Mouse (Mus musculus) lung, adult 2 months (tissue): ENCODE results near the gene Pes1. TPM values are rescaled to one million over a fixed set of nuclear protein-coding genes. Genes with fewer than 3 reads are reported as not detected.

ENCODE experiments used
- DNase-seq: peaks from one replicate; pipeline ENCODE4 v3.0.0; 2022
- H3K4me1 ChIP-seq: fragments of 200-500 bp; 2 replicates; pipeline ENCODE4 v1.6.1; 2011; ENCODE audit warnings: low read length; ENCODE audit not compliant: control insufficient read depth, insufficient read depth
- H3K4me3 ChIP-seq: fragments of 200-500 bp; replicated peaks from 2 replicates; pipeline ENCODE3; 2011; ENCODE audit warnings: low read depth, mild to moderate bottlenecking, control low read depth, low read length; ENCODE audit errors: extremely low read depth
- CTCF ChIP-seq: fragments of 200-500 bp; IDR thresholded peaks from 2 replicates; pipeline ENCODE4 v1.5.1; 2011; ENCODE audit warnings: mild to moderate bottlenecking, low read length, control low read depth; ENCODE audit not compliant: insufficient read depth
- POLR2A ChIP-seq: fragments of 200-500 bp; IDR thresholded peaks from 2 replicates; pipeline ENCODE4 v1.6.1; 2011; ENCODE audit warnings: low read depth, mild to moderate bottlenecking, control low read depth, low read length, borderline replicate concordance; ENCODE audit errors: extremely low read depth
- WGBS: fragments of 180-500 bp; shearing (Covaris S2); methylation state at CpG from one replicate; pipeline ENCODE4 v1.1.7; 2018; 5-methylcytosine and 5-hydroxymethylcytosine counted together
- polyA plus RNA-seq: library from polyadenylated mRNA; depleted of rRNA; stranded (reverse); fragments of >200 nt; gene quantifications from 2 replicates; pipeline ENCODE4 v1.2.3, GENCODE M21; 2012; rRNA removed

The Pes1 gene
- polyA plus RNA-seq, 1 experiment = 33.9 TPM

DNA sequence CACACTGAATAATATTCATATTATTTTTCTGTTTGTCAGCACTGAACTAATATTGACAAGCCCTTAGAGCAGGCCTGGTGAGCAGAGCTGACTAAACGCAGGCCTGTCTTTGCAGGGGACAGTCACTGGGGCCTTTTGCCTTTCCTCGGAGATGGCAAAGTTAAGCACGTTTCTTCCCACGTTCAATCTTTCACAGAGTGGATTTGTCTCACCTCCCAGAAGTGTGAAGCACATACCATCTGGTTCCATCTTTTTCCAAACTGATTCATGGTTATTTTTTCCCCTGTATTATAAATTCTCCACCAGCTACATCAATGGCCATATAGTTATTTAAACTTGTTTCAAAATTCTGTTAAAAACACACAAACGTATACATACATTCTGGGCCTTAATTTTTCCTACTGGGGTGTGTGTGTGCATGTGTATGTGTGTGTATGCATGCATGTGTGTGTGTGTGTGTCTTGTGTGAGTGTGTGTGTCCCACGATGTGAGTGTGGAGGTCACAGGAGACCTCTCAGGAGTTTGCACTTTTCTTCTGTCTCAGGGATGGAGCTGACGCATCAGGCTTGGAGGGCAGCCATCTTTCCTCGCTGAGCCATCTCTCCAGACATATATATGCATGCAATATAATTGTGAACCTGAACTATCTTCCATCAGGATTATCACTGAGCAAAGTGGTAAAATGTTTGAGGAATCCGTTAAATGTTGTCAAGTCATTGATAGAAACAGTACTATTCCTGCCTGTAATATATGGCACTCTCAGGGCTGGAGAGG, 64.0 kb downstream of the Pes1 start:
- WGBS = 66% methylated on average over 9 of the region's 9 CpGs
- no peak for TF ChIP-seq CTCF
- no peak for TF ChIP-seq POLR2A
- DNase-seq = no peak
- H3K4me3 ChIP-seq = no peak overlapping the region
- no peaks in the 10 kb centered on the region for H3K4me1 ChIP-seq

DNA sequence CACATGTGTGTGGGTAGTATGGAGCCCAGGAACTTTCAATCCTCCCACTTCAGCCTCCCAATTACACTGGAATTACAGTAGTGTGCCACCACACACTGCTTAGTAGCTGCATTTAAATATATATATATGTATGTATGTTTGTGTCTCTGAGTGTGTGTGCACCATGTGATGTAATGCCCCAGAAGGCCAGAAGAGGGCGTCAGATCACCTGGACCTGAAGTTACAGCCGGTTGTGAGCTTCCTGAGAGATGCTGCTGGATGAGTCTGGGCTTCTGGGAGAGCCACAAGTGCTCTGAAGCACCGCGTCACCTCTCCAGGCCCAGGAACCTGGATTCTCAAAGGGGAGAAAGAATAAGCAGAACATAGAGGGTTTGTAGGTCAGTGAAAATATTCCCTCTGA, 65.6 kb downstream of the Pes1 start:
- Histone ChIP-seq H3K4me3 (no peak overlapping the region), H3K4me1 (no peaks in the 10 kb centered on the region)
- no peak for DNase-seq
- no peak for TF ChIP-seq CTCF
- no peak for TF ChIP-seq POLR2A
- 63% methylated on average over 4 of the region's 4 CpGs for WGBS

Other genes starting within 250 kb of the Pes1 start
- 0.58 and 0.72 TPM in 2 replicates for gene Osbp2, start 100.1 kb upstream of the Pes1 start, polyA plus RNA-seq
- gene 4921536K21Rik, start 68.9 kb upstream of the Pes1 start, polyA plus RNA-seq = 0.55 and 0.70 TPM in 2 replicates
- 13.3 and 16.3 TPM in 2 replicates for gene Dusp18, start 68.7 kb upstream of the Pes1 start, polyA plus RNA-seq
- 30.4 and 37.8 TPM in 2 replicates for gene Slc35e4, start 49.3 kb upstream of the Pes1 start, polyA plus RNA-seq
- gene Tcn2, start 31.8 kb upstream of the Pes1 start, polyA plus RNA-seq = 207 and 208 TPM in 2 replicates
- gene 4930556J24Rik, start 12.8 kb downstream of the Pes1 start, polyA plus RNA-seq = not detected in 2 replicates
- 32.1 and 33.3 TPM in 2 replicates for gene Gal3st1, start 19.7 kb downstream of the Pes1 start, polyA plus RNA-seq
- gene Sec14l4, start 67.5 kb downstream of the Pes1 start, polyA plus RNA-seq = 41.0 and 56.3 TPM in 2 replicates
- 565 and 735 TPM in 2 replicates for gene Sec14l3, start 100.9 kb downstream of the Pes1 start, polyA plus RNA-seq
- 8.9 TPM in 2 replicates for gene Mtfp1, start 131.5 kb downstream of the Pes1 start, polyA plus RNA-seq
- gene Sec14l2, start 159.4 kb downstream of the Pes1 start, polyA plus RNA-seq = 8.2 and 10.7 TPM in 2 replicates
- 60.6 and 69.2 TPM in 2 replicates for gene Rnf215, start 171.2 kb downstream of the Pes1 start, polyA plus RNA-seq
- gene Ccdc157, start 196.3 kb downstream of the Pes1 start, polyA plus RNA-seq = 17.6 and 19.8 TPM in 2 replicates
- gene Sf3a1, start 196.4 kb downstream of the Pes1 start, polyA plus RNA-seq = 27.0 and 28.2 TPM in 2 replicates
- gene Tbc1d10a, start 222.8 kb downstream of the Pes1 start, polyA plus RNA-seq = 72.8 and 78.3 TPM in 2 replicates